Mouse (Mus musculus) cerebellum, adult 18-20 months (tissue): ENCODE results near the gene Gm44579.

ENCODE experiments used
- DNase-seq, 2 experiments: peaks; one replicate each; pipeline ENCODE4 v3.0.0; 2021

Gene Gm44579

GRCm38 (mm10) chr15:98220877-98221276, at the start of gene Gm44579, which contains the start of gene Olfr287:
TSS of gene Gm44579 (minus strand) at chr15:98220977.
TSS of gene Olfr287 (minus strand) at chr15:98221056.
- peak in 1 of 2 experiments; percentile 2 for DNase-seq

- no peak for DNase-seq
Observed at GRCm38 (mm10) chr15:98257776-98258175, 37.0 kb upstream of the Gm44579 start.

GRCm38 (mm10) chr15:98257193-98257592, 36.4 kb upstream of the Gm44579 start, which contains the start of gene H1fnt:
TSS of gene H1fnt (minus strand) at chr15:98257293.
- no peak for DNase-seq

DNA sequence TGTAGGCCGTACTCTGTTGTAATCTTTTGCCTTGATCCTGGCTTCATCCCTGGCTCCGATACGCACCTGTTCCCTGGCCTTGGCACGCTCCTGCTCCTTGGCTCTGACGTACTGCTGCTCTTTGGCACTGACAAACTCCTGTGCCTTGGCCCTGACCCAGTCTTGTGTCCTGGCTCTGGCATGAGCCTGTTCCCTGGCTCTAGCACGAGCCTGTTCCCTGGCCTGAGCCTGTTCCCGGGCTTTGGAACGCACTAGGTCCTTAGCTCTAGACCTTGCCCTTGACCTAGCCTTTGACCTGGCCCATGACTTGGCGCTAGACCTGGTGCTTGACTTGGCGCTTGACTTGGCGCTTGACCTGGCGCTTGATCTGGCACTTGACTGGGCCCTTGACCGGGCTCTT, 35.5 kb upstream of the Gm44579 start:
- peak; percentile 36 to 40 for DNase-seq

GRCm38 (mm10) chr15:98235442-98235841, 14.7 kb upstream of the Gm44579 start:
- DNase-seq = no peak

DNA sequence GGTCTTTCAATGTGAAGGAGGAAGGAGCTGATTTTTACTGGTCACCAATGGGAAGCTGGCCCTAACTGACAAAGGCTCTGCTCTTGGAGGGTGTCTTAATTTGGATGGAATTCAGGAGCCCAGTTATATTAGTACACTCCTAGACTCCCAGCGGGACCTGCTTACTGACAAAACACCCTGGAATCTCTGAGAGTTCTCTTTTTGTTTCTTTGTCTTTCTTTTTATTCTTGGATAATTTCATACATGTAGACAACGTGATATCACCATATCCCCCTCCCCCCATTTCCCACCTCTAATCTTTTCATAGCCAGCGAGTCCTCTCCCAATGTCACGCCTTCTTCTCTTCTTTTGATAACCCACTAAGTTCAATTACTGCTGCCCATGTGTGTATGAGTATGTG, 13.6 kb upstream of the Gm44579 start, which contains the start of gene Olfr286:
Gene Olfr286 (minus strand): TSS at position 101 of the 400 bp plus-strand sequence.
- no peak for DNase-seq

- DNase-seq = no peak
Observed at GRCm38 (mm10) chr15:98226096-98226495, 5.3 kb upstream of the Gm44579 start.

GRCm38 (mm10) chr15:98225610-98226009, 4.8 kb upstream of the Gm44579 start:
- no peak for DNase-seq

- DNase-seq = no peak
Observed at GRCm38 (mm10) chr15:98222377-98222776, 1.6 kb upstream of the Gm44579 start.

GRCm38 (mm10) chr15:98214130-98214529, 6.6 kb downstream of the Gm44579 start:
- no peak for DNase-seq

- no peak for DNase-seq
Observed at GRCm38 (mm10) chr15:98213336-98213870, 7.4 kb downstream of the Gm44579 start.

DNA sequence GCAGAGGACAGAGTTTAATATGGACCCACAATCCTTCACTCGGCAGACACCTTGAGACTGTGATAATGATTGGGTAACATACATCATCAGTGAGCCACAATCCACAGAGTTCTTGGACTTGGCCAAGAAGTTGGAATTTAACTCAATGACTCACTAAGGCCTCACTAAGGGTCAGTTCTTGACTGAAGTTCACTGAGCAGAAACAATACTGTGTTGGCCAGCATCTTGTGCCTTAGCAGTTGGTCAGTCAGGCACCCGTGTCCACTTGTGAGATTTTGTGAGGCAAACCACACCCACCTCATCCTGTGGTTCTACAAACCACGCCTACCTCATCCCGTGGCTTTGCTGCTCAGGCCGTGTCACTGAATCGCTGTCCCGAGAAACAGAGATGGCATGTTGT, 11.1 kb downstream of the Gm44579 start:
- DNase-seq = no peak

DNA sequence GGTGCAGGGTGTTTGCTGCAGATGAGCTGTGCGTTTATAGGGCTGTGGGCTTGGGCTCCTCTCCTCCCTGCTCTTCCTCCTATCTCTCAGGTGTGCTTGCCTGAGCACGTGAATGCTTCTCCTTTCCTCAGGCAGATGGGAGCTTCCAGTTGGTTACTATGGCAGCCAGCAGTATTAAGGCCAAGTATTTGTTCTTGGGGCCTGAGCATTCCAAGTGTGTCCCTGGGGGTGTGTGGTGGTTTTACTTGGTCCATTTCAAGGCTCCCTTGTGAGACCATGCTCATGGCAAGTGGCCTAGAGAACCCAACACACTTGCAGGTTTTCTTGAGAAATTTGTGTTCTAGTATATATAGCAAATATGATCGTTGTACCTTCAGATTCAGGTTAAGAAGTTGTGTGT, 25.3 kb downstream of the Gm44579 start, which contains the start of gene Olfr288:
Gene Olfr288 (minus strand): TSS at position 101 of the 400 bp plus-strand sequence.
- no peak for DNase-seq

DNA sequence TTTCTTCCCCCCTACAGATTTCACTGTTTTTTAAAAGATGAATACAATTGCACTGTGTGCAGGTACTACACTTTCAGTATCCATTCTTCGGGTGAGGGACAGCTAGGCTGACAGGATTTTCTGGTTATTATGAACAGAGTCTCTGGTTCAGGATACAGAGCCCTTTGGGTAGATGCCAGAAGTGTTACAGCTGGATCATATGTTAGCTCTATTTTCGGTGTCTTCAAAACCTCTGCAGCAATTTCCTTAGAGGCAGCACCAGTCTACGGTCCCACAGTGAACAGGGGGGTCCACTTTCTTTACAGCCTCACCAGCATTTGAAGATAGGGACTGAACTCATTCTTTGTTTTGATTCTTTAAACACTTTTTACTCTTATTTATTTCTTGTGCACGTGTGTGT, 36.3 kb downstream of the Gm44579 start:
- DNase-seq = no peak

DNA sequence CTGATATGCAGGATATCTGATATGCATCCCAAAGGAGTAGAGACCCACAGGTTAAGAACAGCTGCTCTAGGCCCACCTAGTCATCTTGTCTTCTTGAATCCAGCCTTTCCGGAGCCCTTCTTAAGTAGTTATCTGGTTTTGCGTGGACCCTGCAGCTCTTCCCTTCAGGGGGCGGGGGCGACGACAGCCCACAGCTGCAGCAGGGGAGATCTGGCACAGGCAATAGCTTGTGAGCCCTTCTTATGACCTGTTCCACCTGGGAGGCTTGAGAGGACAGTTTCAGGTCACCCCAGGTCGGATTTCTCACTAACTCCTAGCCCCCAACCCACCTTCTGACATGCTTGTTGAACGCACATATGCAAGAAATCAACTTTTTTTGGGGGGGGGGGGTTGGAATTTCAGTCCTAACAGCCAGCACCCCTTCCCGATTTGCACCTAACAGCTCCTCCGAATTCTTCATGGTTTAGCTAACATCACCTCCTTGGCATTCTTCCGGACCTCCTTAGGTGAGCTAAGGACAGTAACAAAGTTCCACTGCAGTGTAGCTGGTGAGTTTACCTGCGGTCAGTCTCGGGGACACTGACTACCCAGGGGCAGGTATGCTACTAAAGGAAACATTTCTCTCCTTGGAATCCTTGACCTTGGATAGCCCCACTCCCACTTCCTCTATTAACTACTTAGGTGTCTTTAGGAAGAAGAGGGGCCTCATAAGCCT, 38.8 kb downstream of the Gm44579 start:
- peak; percentile 26 to 39 for DNase-seq

- peak; percentile 95 to 99 for DNase-seq
Observed at GRCm38 (mm10) chr15:98181132-98181711, 39.6 kb downstream of the Gm44579 start.

- DNase-seq = peak; percentile 22 to 38
Observed at GRCm38 (mm10) chr15:98180567-98181131, 40.1 kb downstream of the Gm44579 start.

- DNase-seq = no peak
Observed at GRCm38 (mm10) chr15:98177320-98177719, 43.5 kb downstream of the Gm44579 start.

DNA sequence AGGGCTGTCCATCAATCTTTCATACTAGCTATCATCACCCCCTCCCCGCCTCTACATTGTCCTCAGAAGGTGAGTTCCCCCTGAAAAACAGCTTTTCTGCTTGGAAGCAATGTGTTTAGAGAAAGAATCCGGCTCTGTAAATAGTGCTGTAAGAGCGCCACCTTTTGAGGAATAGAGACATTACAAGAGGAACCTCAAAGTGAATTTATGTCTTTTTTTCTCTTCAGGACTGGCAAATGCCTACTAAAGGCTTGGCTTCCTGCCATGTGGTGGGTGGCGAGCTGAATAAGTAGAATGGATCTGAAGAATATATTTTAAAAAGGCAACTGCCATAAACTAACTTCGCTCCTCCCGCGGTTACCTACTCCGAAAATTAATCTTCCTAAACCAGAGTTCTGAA, 47.0 kb downstream of the Gm44579 start:
- DNase-seq = peak; percentile 55

DNA sequence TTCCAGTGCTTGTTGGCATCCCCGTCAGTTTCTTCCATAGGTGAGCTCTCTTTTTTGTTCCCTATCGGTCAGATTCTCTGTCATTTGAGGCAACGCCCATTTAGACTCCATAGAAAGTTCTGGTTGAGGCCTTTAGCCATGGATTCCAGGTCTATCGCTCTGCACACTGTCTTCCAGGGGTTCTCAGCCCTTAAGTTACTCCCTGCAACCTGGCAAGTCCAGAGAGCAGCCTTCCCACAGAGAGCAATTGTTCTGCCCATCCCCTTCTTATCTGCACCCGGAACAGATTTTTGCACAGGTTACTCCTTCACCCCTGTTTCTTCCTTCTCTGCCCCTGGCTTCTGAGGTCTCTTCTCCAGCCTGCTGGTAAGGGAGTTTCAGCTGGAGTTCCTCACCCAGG, 48.7 kb downstream of the Gm44579 start:
- DNase-seq = no peak

- DNase-seq = no peak
Observed at GRCm38 (mm10) chr15:98170917-98171316, 49.9 kb downstream of the Gm44579 start.

- no peak for DNase-seq
Observed at GRCm38 (mm10) chr15:98170365-98170764, 50.4 kb downstream of the Gm44579 start.

DNA sequence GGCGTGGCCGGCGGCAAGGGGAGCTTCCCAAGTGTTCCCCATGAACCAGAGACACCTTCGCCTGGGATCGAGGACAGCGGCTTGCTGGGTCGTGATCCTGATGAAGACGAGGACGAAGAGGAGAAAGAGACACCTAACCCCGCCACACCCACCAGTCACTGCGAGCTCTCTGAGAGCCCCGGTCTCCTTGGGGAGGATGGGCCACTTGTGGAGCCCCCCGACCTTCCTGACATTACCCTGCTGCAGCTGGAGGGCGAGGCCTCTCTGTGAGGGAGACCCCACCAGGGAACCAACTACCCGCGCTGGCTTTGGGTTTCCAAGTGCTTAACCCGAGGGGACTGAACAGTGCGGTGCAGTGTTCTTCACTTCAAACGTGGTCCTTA, 52.2 kb downstream of the Gm44579 start:
- DNase-seq = no peak
